ENCODE assay signal across 9 mouse cellular contexts in the genomic region with DNA sequence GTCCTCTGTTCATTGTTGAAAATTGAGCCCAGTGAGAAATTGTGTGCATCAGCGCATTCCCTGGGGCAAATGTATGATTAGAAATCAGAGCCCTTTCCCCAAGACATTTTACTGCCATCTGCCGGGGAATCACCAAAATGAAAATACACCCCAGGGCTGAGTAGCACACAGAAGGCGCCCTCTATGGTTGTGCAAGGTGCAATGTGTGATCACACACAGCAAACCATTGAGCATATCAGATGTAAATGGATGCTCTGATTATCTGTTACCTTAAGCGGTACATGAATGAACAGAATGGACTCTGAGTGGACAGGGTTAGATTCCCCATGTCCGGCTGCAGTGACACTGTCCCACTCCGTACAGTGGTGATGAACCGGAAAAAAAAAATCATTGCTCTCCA.
DNase-seq lines count a peak whose midpoint lies in the region; ATAC-seq and TF ChIP-seq lines count a peak whose summit lies in the region.
"Had no signal": no experiment of that assay in that cellular context is flagged by ENCODE, and none has a peak within 500 bp of the region (broad histone marks: within the 10 kb centered on the region; RNA-seq: fewer than 3 reads in every experiment).

No protein-coding gene starts in this region.

- H3K9me3 ChIP-seq in neural tube, embryonic 12.5 days: no peaks in the 10 kb centered on the region
- no peaks in the 10 kb centered on the region for H3K9me3 ChIP-seq in intestine, postnatal 0 days (ENCODE audit: control insufficient read depth)
- no peaks in the 10 kb centered on the region for H3K9me3 ChIP-seq in lung, postnatal 0 days (ENCODE audit: low read length)
- H3K9me3 ChIP-seq: embryonic facial prominence, embryonic 12.5 days had no signal

- H3K27ac ChIP-seq in neural tube, embryonic 12.5 days: no peak overlapping the region
- no peak overlapping the region for H3K27ac ChIP-seq in intestine, postnatal 0 days (ENCODE audit: low read depth, low read length)
- H3K27ac ChIP-seq in lung, postnatal 0 days (ENCODE audit: low read length): no peak overlapping the region
- H3K27ac ChIP-seq in thymus, adult 2 months (ENCODE audit: control insufficient read depth, insufficient read depth, low read length): no peak overlapping the region
- H3K27ac ChIP-seq: embryonic facial prominence, embryonic 12.5 days had no signal

- 80% methylated on average over 7 of the region's 7 CpGs for WGBS in neural tube, embryonic 12.5 days
- 70% methylated on average over 7 of the region's 7 CpGs for WGBS in intestine, postnatal 0 days
- 63% methylated on average over 7 of the region's 7 CpGs for WGBS in lung, postnatal 0 days
- 69% methylated on average over 7 of the region's 7 CpGs for WGBS in thymus, adult 2 months

- no peaks in the 10 kb centered on the region for H3K27me3 ChIP-seq in neural tube, embryonic 12.5 days (replicated peaks)
- H3K27me3 ChIP-seq in intestine, postnatal 0 days (replicated peaks; ENCODE audit: control insufficient read depth, insufficient read depth, low read length): no peaks in the 10 kb centered on the region
- H3K27me3 ChIP-seq in lung, postnatal 0 days (replicated peaks; ENCODE audit: insufficient read depth, low read length): no peaks in the 10 kb centered on the region
- H3K27me3 ChIP-seq in thymus, adult 2 months (ENCODE audit: control insufficient read depth, insufficient read depth, low read length): no peaks in the 10 kb centered on the region
- H3K27me3 ChIP-seq: embryonic facial prominence, embryonic 12.5 days had no signal

- no peak overlapping the region for H3K9ac ChIP-seq in neural tube, embryonic 12.5 days
- no peak overlapping the region for H3K9ac ChIP-seq in intestine, postnatal 0 days (ENCODE audit: low read depth, low read length)
- no peak overlapping the region for H3K9ac ChIP-seq in lung, postnatal 0 days (replicated peaks; ENCODE audit: low read depth)
- H3K9ac ChIP-seq: embryonic facial prominence, embryonic 12.5 days had no signal

- TF ChIP-seq EP300 in lung, postnatal 0 days (IDR thresholded peaks at IDR 0.05): no peak

- H3K4me2 ChIP-seq in neural tube, embryonic 12.5 days (replicated peaks): no peak overlapping the region
- no peak overlapping the region for H3K4me2 ChIP-seq in intestine, postnatal 0 days (replicated peaks; ENCODE audit: low read depth)
- no peak overlapping the region for H3K4me2 ChIP-seq in lung, postnatal 0 days (replicated peaks; ENCODE audit: low read depth, low read length)
- H3K4me2 ChIP-seq: embryonic facial prominence, embryonic 12.5 days had no signal

- no peak for TF ChIP-seq POLR2A in thymus, adult 2 months (IDR thresholded peaks at IDR 0.05; ENCODE audit: control insufficient read depth, extremely low read depth, insufficient read depth, low read length, poor library complexity)

- H3K36me3 ChIP-seq in neural tube, embryonic 12.5 days: no peaks in the 10 kb centered on the region
- H3K36me3 ChIP-seq in intestine, postnatal 0 days (ENCODE audit: control insufficient read depth, insufficient read depth): no peaks in the 10 kb centered on the region
- no peaks in the 10 kb centered on the region for H3K36me3 ChIP-seq in lung, postnatal 0 days (ENCODE audit: insufficient read depth, low read length)
- no peaks in the 10 kb centered on the region for H3K36me3 ChIP-seq in thymus, adult 2 months (ENCODE audit: control insufficient read depth, insufficient read depth, low read length)
- H3K36me3 ChIP-seq: embryonic facial prominence, embryonic 12.5 days had no signal

- H3K4me3 ChIP-seq in neural tube, embryonic 12.5 days: no peak overlapping the region
- H3K4me3 ChIP-seq in intestine, postnatal 0 days (ENCODE audit: low read depth, low read length): no peak overlapping the region
- no peak overlapping the region for H3K4me3 ChIP-seq in lung, postnatal 0 days (ENCODE audit: low read depth, low read length)
- no peak overlapping the region for H3K4me3 ChIP-seq in thymus, adult 2 months (ENCODE audit: control insufficient read depth, insufficient read depth, low read length)
- H3K4me3 ChIP-seq: embryonic facial prominence, embryonic 12.5 days had no signal

- TF ChIP-seq CTCF in intestine, postnatal 0 days (IDR thresholded peaks at IDR 0.05; ENCODE audit: low read depth): peak; percentile 70
- TF ChIP-seq CTCF in lung, postnatal 0 days (IDR thresholded peaks at IDR 0.05): peak; percentile 64
- TF ChIP-seq CTCF in thymus, adult 2 months (IDR thresholded peaks at IDR 0.05; ENCODE audit: borderline replicate concordance, control insufficient read depth, extremely low read depth, insufficient read depth, low read length, poor library complexity): no peak

- no peaks in the 10 kb centered on the region for H3K4me1 ChIP-seq in neural tube, embryonic 12.5 days
- H3K4me1 ChIP-seq in intestine, postnatal 0 days (replicated peaks; ENCODE audit: control insufficient read depth, insufficient read depth, low read length): no peaks in the 10 kb centered on the region
- no peaks in the 10 kb centered on the region for H3K4me1 ChIP-seq in lung, postnatal 0 days (ENCODE audit: insufficient read depth, low read depth, low read length)
- no peaks in the 10 kb centered on the region for H3K4me1 ChIP-seq in thymus, adult 2 months (replicated peaks; ENCODE audit: control insufficient read depth, insufficient read depth, low read length)

- peak; percentile 6 for DNase-seq in embryo, embryonic 10 days (ENCODE audit: low spot score)
- no peak for DNase-seq in embryo, embryonic 9.5 days (ENCODE audit: extremely low spot score)
- no peak for DNase-seq in neural tube, embryonic 10.5 days (ENCODE audit: extremely low spot score, low spot score)
- DNase-seq in lung, postnatal 0 days (ENCODE audit: low spot score): peak; percentile 27
- no peak for DNase-seq in thymus, adult 2 months
- DNase-seq in thymus, postnatal 25 days: no peak

- peak; percentile 56 for ATAC-seq in neural tube, embryonic 12.5 days (ENCODE audit: low FRiP score, low read depth)
- ATAC-seq in intestine, postnatal 0 days: no peak; the same call in 1 of the 2 replicates
- peak; percentile 21; the same call in 1 of the 2 replicates for ATAC-seq in lung, postnatal 0 days

Comparison
In these comparisons a context has a peak if more than half of its experiments do, and no peak if none do; other contexts are left out.
1. DNase-seq: peak in embryo, embryonic 10 days (single experiment) and lung, postnatal 0 days (single experiment); none in embryo, embryonic 9.5 days (single experiment), neural tube, embryonic 10.5 days (single experiment), thymus, adult 2 months (single experiment) and thymus, postnatal 25 days (single experiment).